Mouse (Mus musculus) spleen, adult 12 weeks (tissue): ENCODE measurements around the gene Acads.
"Not testable (repeated sequence)": the region's sequence is repeated elsewhere in the genome, so short reads cannot be mapped to it uniquely, and the experiment has no call there.

Experiments used
- DNase-seq: peaks from one replicate; pipeline ENCODE4 v3.0.0; 2022; ENCODE audit warnings: low spot score

Acads gene

DNA sequence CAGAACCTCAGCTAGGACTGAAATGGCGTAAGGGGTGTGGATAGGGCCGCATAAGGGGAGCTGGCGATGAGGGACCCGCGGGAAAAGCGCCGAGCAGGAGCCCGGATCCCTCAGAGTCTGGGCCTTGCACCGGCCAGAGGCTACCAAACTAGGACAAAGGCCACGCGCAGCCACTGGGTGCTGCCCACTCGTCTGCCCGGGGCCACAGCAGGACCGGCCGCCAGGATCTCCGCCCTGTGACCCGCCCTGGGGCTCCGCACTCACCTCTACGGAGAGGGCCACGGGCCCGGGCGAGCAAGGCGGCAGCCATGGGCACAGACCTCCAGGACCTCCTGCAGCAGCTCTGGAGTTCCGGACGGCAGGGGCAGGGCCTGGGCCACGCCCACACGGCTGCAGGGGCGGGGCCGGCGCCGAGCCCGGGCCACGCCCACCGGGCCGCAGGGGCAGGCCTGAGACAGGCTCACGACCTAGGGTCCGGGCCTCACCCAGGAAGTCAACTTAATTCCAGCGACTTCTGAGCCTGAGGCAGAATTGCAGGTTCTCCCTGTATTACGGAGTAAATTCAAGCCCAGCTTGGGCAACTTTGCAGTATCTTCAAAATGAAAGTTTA, at the start of gene Acads:
Acads (minus strand) TSS at position 386 of the 610 bp plus-strand sequence.
- DNase-seq = peak; percentile 84

- no peak for DNase-seq
Measured at GRCm38 (mm10) chr5:115167396-115167795, 48.2 kb upstream of the Acads start.

GRCm38 (mm10) chr5:115166815-115167194, 47.7 kb upstream of the Acads start:
- DNase-seq = no peak

- DNase-seq = no peak
Measured at GRCm38 (mm10) chr5:115165895-115166814, 47.0 kb upstream of the Acads start.

DNA sequence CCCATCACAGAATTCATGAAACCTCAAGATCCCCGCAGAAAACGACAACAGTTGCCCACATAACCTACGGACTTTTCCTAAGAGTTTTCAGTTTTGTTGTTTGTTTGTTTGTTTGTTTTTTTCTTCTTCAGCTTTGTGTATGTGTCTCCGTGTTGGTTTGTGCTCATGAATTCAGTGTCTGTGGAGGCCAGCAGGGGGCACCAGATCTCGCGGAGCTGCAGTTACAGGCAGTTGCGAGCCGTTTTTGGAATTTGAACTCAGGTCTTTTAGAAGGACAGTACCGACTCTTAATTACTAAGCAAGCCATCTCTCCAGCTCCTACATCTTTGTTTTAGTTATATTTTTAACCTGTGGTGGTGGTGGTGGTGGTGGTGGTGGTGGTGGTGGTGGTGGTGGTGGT, 46.2 kb upstream of the Acads start:
- no peak for DNase-seq

DNA sequence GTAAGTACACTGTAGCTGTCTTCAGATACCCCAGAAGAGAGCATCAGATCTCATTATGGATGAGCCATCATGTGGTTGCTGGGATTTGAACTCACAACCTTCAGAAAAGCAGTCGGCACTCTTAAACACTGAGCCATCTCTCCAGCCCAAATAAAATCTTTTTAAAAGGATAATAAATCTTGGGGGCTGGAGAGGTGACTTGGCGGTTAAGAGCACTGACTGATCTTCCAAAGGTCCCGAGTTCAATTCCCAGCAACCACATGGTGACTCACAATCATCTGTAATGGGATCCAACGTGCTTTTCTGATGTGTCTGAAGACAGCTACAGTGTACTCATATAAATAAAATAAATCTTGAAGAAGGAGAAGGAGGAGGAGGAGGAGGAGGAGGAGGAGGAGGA, 45.3 kb upstream of the Acads start:
- DNase-seq = not testable (repeated sequence)

DNA sequence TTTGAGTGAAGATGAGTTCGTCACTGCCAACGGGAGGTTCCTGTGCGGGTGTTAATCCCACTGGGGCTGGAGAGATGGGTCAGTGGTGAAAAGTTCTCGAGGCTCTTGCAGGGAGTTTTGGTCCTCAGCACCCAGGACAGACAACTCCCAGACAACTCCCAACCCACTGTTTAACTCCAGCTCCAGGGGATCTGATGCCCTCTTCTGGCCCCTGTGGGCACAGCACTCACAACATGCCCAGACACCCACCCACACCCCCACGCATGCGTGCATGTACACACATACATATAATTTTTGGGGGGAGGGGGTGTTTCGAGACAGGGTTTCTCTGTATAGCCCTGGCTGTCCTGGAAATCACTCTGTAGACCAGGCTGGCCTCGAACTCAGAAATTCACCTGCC, 44.4 kb upstream of the Acads start:
- DNase-seq = no peak

DNA sequence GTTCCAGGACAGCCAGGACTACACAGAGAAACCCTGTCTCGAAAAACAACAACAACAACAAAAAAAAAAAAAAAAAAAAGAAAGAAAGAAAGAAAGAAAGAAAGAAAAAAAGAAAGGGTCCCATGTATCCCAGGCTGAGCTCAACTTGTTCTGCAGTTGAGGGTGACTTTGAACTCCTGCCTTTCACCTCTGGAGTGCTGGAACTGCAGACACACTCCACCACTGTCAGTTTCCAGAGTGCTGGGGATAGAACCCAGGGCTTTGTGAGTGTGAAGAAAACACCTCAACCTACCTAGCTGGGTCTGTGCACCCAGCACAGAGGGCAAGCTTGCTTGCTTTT, 42.8 kb upstream of the Acads start:
- not testable (repeated sequence) for DNase-seq

DNA sequence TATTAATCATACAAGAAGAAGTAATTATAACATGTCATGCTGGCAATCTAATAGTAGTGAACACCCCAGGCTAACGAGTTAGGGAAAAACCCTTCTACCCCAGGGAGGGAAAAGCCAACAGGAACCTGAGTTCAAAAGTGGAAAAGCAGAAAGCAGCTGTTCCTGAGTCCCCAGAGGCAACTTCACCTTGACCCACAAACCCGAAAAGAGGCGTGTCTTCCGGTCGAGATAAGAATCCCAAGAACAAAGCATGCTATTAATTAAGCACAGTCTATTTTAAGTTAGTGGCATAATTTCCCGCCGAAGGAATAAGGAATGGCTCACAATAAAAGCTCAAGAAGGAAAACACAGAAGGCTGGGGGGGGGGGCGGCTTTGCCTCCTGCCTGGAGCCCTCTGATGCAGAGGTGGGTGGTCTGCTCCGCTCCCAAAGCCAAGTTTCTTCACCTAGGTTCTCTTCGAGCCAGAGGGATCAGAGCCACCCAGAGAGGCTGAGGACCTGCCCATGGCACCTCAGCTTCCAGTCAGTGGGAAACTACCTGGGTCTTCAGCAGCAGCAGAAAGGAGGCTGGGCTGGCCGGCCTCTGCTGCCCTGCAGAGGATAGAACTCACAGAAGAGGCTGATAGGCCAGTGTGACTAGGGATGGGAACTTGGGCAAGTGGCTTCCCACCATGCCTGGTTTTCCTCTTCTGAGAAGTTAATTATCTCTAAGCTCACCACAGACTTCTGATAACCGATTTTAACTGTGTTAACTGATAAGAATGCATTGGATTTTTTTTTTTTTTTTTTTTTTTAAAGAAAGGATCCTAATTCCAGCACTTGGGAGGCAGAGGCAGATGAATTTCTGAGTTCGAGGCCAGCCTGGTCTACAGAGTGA, 42.2 kb upstream of the Acads start:
- no peak for DNase-seq

GRCm38 (mm10) chr5:115160655-115161054, 41.5 kb upstream of the Acads start:
- no peak for DNase-seq

GRCm38 (mm10) chr5:115159165-115159564, 40.0 kb upstream of the Acads start:
- no peak for DNase-seq

DNA sequence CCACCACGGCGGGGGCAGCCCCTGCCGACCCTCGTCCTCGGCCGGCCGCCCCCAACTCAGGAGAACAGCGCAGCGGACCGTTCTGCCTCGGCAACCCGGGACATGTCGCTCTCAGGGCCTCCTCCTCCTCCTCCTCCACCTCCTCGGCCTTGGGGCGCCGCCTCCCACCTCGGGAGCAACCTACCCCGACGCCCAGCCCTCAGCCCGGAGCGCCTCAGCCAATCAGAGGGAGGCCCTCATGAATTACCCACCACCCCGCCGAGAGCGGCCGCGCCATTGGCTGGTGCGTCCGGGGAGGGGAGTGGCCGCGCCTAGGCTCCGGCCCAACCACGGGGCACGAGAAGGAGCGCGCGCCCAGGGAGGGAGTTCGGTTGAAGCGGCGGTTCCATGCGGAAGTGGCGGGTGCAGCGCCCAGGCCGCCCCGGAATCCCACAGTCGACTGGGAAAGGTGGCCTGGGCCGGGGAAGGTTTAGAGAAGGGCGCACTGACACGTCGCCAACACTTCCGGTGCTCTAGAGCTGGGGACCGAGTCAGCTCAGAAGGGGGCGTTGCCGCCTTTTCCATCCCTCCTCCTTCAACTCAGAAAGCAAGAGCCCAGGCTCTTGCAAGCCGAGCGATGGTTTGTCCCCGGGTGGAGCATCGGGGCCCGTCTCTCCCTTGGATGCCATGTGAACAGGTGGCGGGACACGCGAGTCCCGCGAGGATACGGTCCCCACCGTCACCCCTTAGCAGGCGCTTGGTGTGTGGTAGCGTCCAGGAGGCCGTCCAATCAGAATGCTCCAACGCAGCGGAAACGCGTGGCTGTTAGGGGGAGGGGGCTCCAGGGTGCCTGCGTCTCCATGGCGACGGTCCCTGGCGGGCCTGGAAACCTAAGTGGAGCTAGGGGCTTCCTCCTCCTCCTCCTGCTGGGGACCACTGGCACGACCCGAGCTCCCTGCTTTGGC, 39.2 kb upstream of the Acads start, which contains the start of gene Mlec:
Mlec (minus strand) TSS at position 140 of the 944 bp plus-strand sequence.
- peak; percentile 99 for DNase-seq

DNA sequence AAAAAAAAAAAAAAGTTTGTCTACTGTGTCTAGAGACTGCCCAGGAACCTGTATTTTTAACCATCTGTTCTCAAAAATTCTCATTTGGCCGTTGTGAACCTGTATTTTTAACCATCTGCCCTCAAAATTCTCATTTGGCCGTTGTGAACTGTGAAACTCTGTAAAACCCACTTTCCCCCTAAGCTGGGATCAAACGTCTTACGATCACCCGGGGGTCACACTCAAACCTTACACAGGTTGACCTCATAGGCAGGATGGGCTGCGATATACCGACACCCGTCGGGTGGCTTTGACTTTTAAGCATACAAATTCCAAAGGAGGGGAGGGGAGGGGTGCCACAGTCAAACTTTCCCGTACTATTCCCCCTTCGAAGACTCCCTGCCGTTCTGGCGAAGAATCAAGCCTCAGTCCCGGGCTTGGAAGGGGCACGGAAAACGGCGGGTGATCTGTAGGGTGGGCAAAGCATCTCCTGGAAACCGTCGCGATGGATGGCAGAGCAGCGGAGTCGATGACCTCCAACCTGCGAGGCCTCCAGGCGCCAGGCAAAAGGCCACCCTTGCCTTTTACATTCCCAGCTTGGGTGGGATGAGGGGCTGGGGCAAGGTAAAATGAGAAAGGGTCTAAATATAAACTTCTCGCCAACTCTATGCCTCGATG, 37.9 kb upstream of the Acads start:
- no peak for DNase-seq

- DNase-seq = no peak
Measured at GRCm38 (mm10) chr5:115156401-115156800, 37.3 kb upstream of the Acads start.

DNA sequence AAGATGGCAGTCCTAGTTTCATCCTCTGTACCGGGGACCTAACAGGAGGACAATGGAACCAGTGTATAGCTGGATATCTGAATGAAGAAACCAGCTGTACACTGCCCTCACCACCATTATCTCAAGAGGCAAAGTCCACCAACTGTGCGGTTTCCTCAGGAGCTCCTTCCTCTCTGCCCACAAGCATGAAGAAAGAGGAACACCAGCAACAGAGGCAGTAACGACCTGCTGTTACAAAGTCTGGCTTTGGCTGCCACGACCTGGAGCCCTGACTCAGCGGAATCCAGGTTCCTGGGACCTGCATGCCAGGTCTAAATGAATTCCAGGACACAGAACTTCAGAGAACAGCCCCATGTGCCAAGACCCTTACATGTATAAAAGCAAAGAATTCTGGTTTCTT, 36.7 kb upstream of the Acads start:
- no peak for DNase-seq

GRCm38 (mm10) chr5:115155156-115155631, 36.0 kb upstream of the Acads start:
- DNase-seq = no peak

- DNase-seq = no peak
Measured at GRCm38 (mm10) chr5:115152132-115152956, 33.2 kb upstream of the Acads start.

GRCm38 (mm10) chr5:115151457-115151856, 32.3 kb upstream of the Acads start:
- no peak for DNase-seq

GRCm38 (mm10) chr5:115150991-115151390, 31.8 kb upstream of the Acads start:
- no peak for DNase-seq
